Mouse (Mus musculus) heart, adult 2 months (tissue): Measurements from ENCODE around the gene Stpg4. TPM values are rescaled to one million over a fixed set of nuclear protein-coding genes. Genes with fewer than 3 reads are reported as not detected.
A peak's percentile ranks its signal among the peaks of the same experiment; 100 is the strongest.

Source experiments
- DNase-seq, 2 experiments: peaks; one replicate each; pipeline ENCODE4 v3.0.0; 2021
- H3K27ac ChIP-seq: fragments of 200-600 bp; 2 replicates; pipeline ENCODE4 v1.8.1; 2022
- H3K27me3 ChIP-seq: fragments of 200-500 bp; 2 replicates; pipeline ENCODE4 v1.6.1; 2012; ENCODE audit warnings: mild to moderate bottlenecking, low read length, inconsistent platforms, mixed read lengths; ENCODE audit not compliant: control insufficient read depth, insufficient read depth
- H3K36me3 ChIP-seq: fragments of 200-500 bp; 2 replicates; pipeline ENCODE4 v1.6.1; 2012; ENCODE audit warnings: low read length, inconsistent platforms; ENCODE audit not compliant: control insufficient read depth, insufficient read depth
- H3K4me1 ChIP-seq: fragments of 200-500 bp; 2 replicates; pipeline ENCODE4 v1.6.1; 2011; ENCODE audit warnings: low read length; ENCODE audit not compliant: control insufficient read depth, insufficient read depth
- H3K4me3 ChIP-seq: fragments of 200-600 bp; 2 replicates; pipeline ENCODE4 v1.8.1; 2022
- H3K79me2 ChIP-seq: fragments of 200-500 bp; replicated peaks from 2 replicates; pipeline ENCODE4 v1.6.1; 2012; ENCODE audit warnings: mild to moderate bottlenecking, inconsistent platforms, low read length, moderate library complexity, mixed read lengths; ENCODE audit not compliant: control insufficient read depth, insufficient read depth
- H3K9ac ChIP-seq: fragments of 200-500 bp; 2 replicates; pipeline ENCODE4 v1.6.1; 2012; ENCODE audit warnings: low read depth, mild to moderate bottlenecking, control low read depth, inconsistent platforms, low read length, mixed read lengths
- CTCF ChIP-seq: fragments of 200-600 bp; IDR thresholded peaks from 2 replicates; pipeline ENCODE4 v1.8.1; 2022; ENCODE audit warnings: antibody characterized with exemption, mild to moderate bottlenecking, moderate library complexity
- EP300 ChIP-seq: fragments of 200-500 bp; IDR thresholded peaks from 2 replicates; pipeline ENCODE4 v1.6.1; 2011; ENCODE audit warnings: low read depth, low read length, control low read depth; ENCODE audit not compliant: insufficient read depth
- POLR2A ChIP-seq: fragments of 200-500 bp; IDR thresholded peaks from 2 replicates; pipeline ENCODE4 v1.6.1; 2011; ENCODE audit warnings: mild to moderate bottlenecking, low read depth, low read length, control low read depth; ENCODE audit not compliant: insufficient read depth
- WGBS: fragments of 180-500 bp; shearing (Covaris S2); methylation state at CpG from one replicate; pipeline ENCODE4 v1.1.7; 2018; 5-methylcytosine and 5-hydroxymethylcytosine counted together
- intact Hi-C: fragments of 180-260 bp; cut with DNase I; formaldehyde crosslinking; loops from one replicate; pipeline ENCODE4 v1.15.1; 2025
- polyA plus RNA-seq: library from polyadenylated mRNA; depleted of rRNA; stranded (reverse); fragments of >200 nt; gene quantifications from 2 replicates; pipeline ENCODE4 v1.2.3, GENCODE M21; 2012
- total RNA-seq, 2 experiments: library from RNA; stranded (reverse); gene quantifications; 2 replicates each; pipeline ENCODE4 v1.2.3; 2021

The Stpg4 gene
- total and polyA plus RNA-seq, 3 experiments, result 0.27 TPM; not detected in 2

GRCm38 (mm10) chr17:87376831-87377471 is 50.6 kb downstream of the Stpg4 start:
- TF ChIP-seq CTCF (no peak), POLR2A (no peak), EP300 (no peak)
- H3K27ac ChIP-seq, result peak overlapping the region; percentile 65
- H3K79me2 ChIP-seq, result no peaks in the 10 kb centered on the region
- no peaks in the 10 kb centered on the region for H3K27me3 ChIP-seq
- peak in 1 of 2 experiments; percentile 35 for DNase-seq
- peaks cover 3% of the 10 kb centered on the region; the same call in 1 of the 2 replicates for H3K36me3 ChIP-seq
- no peak overlapping the region for H3K4me3 ChIP-seq
- H3K4me1 ChIP-seq, result peaks cover 21% of the 10 kb centered on the region
- WGBS, result 75% methylated on average over 6 of the region's 6 CpGs
- H3K9ac ChIP-seq, result no peak overlapping the region; the same call in 1 of the 2 replicates
- intact Hi-C loops, result loop anchor here (5.0 kb wide), 2 partner anchors 45 to 155 kb away; no protein-coding TSS in a partner anchor

GRCm38 (mm10) chr17:87375941-87376511 is 51.5 kb downstream of the Stpg4 start:
- DNase-seq, result peak; percentile 43 to 51
- no peak overlapping the region for H3K4me3 ChIP-seq
- TF ChIP-seq CTCF (no peak), EP300 (no peak), POLR2A (no peak)
- no peak overlapping the region for H3K9ac ChIP-seq
- H3K36me3 ChIP-seq, result peaks cover 3% of the 10 kb centered on the region; the same call in 1 of the 2 replicates
- peaks cover 21% of the 10 kb centered on the region for H3K4me1 ChIP-seq
- intact Hi-C loops, result loop anchor here (5.0 kb wide), 2 partner anchors 44 to 156 kb away; no protein-coding TSS in a partner anchor
- peak overlapping the region; percentile 78 for H3K27ac ChIP-seq
- no peaks in the 10 kb centered on the region for H3K79me2 ChIP-seq
- WGBS, result 18% methylated on average over 10 of the region's 10 CpGs
- no peaks in the 10 kb centered on the region for H3K27me3 ChIP-seq

GRCm38 (mm10) chr17:87373327-87373726 is 54.2 kb downstream of the Stpg4 start:
- Histone ChIP-seq H3K27ac (no peak overlapping the region), H3K79me2 (no peaks in the 10 kb centered on the region), H3K36me3 (peaks cover 3% of the 10 kb centered on the region; the same call in 1 of the 2 replicates), H3K4me1 (peaks cover 21% of the 10 kb centered on the region), H3K27me3 (no peaks in the 10 kb centered on the region), H3K9ac (no peak overlapping the region), H3K4me3 (no peak overlapping the region)
- 89% methylated on average over 9 of the region's 9 CpGs for whole genome bisulfite sequencing
- TF ChIP-seq POLR2A (no peak), CTCF (no peak), EP300 (no peak)
- intact Hi-C loops, result no loop called here
- no peak for DNase-seq

GRCm38 (mm10) chr17:87372189-87372588 is 55.4 kb downstream of the Stpg4 start:
- intact Hi-C loops, result no loop called here
- peaks cover 28% of the 10 kb centered on the region for H3K4me1 ChIP-seq
- no peak for TF ChIP-seq EP300
- no peak for TF ChIP-seq POLR2A
- no peak for TF ChIP-seq CTCF
- H3K27ac ChIP-seq, result no peak overlapping the region
- H3K79me2 ChIP-seq, result no peaks in the 10 kb centered on the region
- 89% methylated on average over 7 of the region's 7 CpGs for whole genome bisulfite sequencing
- H3K27me3 ChIP-seq, result no peaks in the 10 kb centered on the region
- no peak overlapping the region for H3K9ac ChIP-seq
- H3K4me3 ChIP-seq, result no peak overlapping the region
- no peak for DNase-seq
- peaks cover 3% of the 10 kb centered on the region; the same call in 1 of the 2 replicates for H3K36me3 ChIP-seq

GRCm38 (mm10) chr17:87369270-87369759 is 58.2 kb downstream of the Stpg4 start:
- H3K36me3 ChIP-seq, result no peaks in the 10 kb centered on the region
- WGBS, result 86% methylated on average over 18 of the region's 18 CpGs
- no peak overlapping the region for H3K9ac ChIP-seq
- no peaks in the 10 kb centered on the region for H3K27me3 ChIP-seq
- no peak for TF ChIP-seq CTCF
- H3K4me3 ChIP-seq, result no peak overlapping the region
- intact Hi-C loops, result no loop called here
- no peak for DNase-seq
- H3K27ac ChIP-seq, result no peak overlapping the region
- H3K79me2 ChIP-seq, result no peaks in the 10 kb centered on the region
- H3K4me1 ChIP-seq, result peaks cover 16% of the 10 kb centered on the region

GRCm38 (mm10) chr17:87368481-87368880 is 59.1 kb downstream of the Stpg4 start:
- intact Hi-C loops, result no loop called here
- H3K27me3 ChIP-seq, result no peaks in the 10 kb centered on the region
- DNase-seq, result no peak
- H3K9ac ChIP-seq, result no peak overlapping the region
- TF ChIP-seq CTCF (no peak), POLR2A (no peak), EP300 (no peak)
- H3K4me3 ChIP-seq, result no peak overlapping the region
- peaks cover 16% of the 10 kb centered on the region for H3K4me1 ChIP-seq
- peak overlapping the region; percentile 70; the same call in 1 of the 2 replicates for H3K27ac ChIP-seq
- WGBS, result 95% methylated on average over 10 of the region's 10 CpGs
- H3K79me2 ChIP-seq, result no peaks in the 10 kb centered on the region
- no peaks in the 10 kb centered on the region for H3K36me3 ChIP-seq
